Mouse (Mus musculus) embryo, embryonic 9.5 days (tissue): ENCODE measurements around the gene 1700017D01Rik.

ENCODE experiments used
- DNase-seq: peaks from one replicate; pipeline ENCODE4 v3.0.0-alpha.2; 2017; ENCODE audit errors: extremely low spot score

The 1700017D01Rik gene

DNA sequence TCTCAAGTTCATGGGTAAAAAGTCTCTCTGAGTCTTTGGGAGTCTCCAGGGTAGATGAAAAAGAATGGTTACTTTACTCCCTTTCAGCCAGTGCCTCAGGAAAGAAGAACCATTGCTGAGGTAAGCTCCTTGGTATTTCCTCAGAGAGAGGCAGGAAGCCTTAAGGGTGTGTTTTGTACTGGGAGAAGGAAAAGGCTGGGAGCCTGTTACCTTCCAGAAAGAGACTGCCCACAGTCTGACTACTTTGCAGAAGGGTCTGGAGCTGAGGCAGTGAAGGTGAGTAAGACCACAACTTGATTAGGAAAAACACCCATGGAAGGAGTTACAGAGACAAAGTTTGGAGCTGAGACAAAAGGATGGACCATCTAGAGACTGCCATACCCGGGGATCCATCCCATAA is 82.2 kb downstream of the 1700017D01Rik start:
- no peak for DNase-seq

GRCm38 (mm10) chr19:11048009-11048408 is 82.7 kb downstream of the 1700017D01Rik start:
- DNase-seq, result no peak
